Mouse (Mus musculus) embryo, embryonic 10.5 days (tissue): ENCODE results near the gene Crybb2.

ENCODE experiments used
- DNase-seq: peaks from one replicate; pipeline ENCODE4 v3.0.0-alpha.2; 2015; ENCODE audit warnings: low spot score

Crybb2 gene

DNA sequence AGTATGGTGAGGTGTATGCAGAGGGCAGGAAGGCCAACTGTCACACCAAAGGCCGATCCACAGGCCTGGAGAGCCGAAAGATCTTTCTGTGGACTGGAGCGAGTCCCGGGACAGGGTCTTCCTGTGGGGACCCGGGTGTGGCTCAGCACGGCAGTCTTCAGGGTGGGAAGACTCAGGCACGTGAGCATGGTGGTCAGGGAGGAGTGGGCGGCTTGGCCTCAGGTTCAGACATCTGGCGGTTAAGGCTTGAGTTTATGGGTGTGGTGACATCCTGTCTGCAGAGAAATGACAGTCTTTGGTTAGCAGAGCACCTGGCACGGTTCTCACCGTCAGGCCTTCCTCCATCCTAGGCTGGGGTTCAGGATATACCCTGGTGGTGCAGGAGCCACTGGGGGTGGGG is 20.8 kb upstream of the Crybb2 start:
- DNase-seq = no peak

DNA sequence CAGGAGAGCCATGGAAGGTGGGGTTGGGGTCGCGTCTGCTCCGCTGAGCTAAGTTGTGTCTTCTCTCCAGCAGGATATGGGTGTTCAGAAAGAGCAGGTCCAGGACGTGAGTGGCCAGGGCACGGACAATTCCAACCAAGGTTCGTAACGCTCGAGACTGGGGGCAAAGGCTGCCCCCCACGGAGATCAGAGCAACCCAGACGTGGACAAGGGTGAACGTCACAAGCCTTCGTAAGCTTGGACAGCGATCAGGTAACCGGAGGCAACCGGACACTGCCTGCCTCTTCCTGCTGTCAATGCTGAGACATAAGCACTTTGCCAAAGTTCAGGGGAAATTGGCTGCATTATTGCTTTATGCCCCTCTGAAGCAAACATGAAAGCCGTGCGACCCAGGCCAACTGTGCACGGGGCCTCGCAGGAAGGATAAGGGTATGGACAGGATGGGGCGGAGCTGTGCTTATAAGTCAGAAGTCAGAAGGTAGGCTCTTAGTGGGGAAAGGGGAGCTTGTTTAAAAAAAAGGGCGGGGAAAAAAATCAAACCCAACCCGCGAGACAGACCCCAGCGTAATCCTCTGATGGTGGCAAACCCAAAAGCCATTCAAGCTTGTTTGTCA is 20.3 kb upstream of the Crybb2 start:
- no peak for DNase-seq

GRCm38 (mm10) chr5:113087465-113087864 is 17.5 kb upstream of the Crybb2 start:
- no peak for DNase-seq

DNA sequence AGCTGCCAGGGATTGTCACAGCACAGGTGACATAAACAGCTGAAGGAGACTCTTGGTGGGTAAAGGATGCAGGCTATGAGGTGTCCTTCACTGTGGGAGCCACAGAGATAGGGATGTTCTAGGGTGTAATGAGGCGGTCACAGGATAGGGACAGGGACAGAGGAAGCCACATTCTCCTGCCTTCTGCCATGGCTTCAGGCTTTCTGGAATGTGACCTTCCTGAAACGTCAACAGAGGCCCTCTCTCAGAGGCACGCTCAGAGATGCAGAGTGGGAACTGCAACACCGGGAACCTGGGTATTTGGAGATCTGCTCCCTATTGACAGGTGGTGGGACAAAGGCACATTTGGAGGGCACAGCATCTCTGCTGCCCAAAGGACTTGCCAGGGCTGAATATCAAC is 17.1 kb upstream of the Crybb2 start:
- DNase-seq = no peak

DNA sequence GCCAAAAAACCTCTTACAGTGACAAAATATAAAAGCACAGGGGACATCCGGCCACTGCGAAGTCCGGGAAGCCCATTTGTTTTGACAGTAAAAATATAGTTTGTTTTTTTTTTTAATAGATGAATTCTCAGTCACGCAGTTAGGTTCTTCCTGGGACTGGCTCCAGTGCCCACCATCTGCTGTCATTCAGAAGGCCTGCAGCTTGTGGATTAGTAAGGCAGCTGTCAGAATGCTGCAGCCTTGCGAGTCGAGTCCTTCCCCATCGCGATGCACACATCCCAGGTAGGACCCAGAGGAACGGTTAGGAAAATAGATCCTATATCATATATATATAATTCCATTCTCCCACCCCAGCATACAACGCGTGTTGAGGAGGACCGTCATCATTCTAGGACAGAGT is 16.5 kb upstream of the Crybb2 start:
- DNase-seq = no peak

DNA sequence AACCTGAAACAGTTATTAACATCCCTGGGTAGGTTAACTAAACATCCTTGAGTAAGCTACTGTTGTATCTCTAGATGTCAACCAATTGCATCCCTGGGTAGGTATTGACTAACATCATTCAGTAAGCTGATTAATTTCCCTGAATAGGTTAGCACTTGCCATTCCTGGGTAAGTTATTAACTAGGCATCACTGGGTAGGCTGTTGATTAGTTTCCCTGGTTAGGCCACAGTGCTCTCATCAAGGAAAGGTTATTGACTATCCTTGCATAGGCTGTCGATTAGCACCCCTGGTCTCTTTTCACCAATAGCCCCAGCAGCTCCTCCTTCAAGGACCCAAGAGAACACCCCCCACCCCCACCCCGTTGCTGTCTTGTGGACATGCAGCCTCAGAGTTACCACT is 16.0 kb upstream of the Crybb2 start:
- no peak for DNase-seq

DNA sequence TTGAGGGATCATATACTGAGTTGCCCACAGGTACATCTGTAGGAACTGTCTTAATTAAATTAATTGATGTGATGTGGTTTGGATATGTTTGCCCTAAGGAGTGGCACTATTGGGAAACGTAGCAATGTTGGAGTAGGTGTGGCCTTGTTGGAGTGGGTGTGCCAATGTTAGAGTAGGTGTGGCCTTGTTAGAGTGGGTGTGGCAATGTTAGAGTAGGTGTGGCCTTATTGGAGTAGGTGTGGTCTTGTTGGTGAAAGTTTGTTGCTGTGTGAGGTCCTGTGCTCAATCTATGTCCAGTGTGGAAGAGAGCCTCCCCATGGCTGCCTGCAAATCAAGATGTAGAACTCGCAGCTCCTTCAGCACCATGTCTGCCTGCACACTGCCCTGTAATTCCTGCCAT is 14.4 kb upstream of the Crybb2 start:
- no peak for DNase-seq

DNA sequence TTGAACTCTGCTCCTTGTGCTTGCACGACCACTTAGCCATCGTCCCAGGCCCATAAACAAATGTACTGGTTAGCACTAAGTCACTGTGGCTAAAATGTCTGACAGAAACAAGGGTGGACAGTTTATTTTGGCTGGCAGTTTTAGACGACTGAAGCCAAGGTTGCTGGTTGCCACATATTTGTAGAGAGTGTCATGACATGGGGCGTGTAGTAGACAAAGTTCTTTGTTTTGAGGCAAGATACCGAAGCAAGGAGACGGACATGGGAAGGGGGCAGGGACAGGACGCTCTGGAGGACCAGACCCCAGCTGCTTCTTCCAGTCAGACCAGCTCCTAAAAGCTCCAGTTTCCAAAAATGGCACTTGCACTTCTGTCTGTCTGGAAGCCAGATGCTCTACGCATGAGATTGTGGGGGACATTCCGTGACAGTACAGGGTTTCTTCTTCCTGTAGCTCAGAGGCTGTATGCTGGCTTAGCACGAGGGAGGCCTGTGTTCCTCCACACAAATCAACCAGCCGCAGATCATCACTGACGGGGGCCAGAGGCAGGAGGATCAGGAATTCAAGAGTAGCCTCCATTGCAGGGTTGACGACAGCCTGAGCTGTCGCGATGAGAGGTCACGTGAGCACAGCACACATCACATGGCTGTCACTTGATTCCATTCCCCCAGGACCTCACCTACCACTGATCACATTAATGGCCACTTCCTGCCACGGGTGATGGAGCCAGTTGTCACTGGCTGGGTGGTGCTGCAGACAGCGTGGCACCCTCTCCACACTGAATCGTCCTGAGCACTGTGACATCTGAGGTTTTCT is 12.6 kb upstream of the Crybb2 start:
- no peak for DNase-seq

GRCm38 (mm10) chr5:113081439-113081838 is 11.5 kb upstream of the Crybb2 start, which contains the start of gene Crybb3:
Gene Crybb3 (minus strand): TSS chr5:113081584.
- no peak for DNase-seq

DNA sequence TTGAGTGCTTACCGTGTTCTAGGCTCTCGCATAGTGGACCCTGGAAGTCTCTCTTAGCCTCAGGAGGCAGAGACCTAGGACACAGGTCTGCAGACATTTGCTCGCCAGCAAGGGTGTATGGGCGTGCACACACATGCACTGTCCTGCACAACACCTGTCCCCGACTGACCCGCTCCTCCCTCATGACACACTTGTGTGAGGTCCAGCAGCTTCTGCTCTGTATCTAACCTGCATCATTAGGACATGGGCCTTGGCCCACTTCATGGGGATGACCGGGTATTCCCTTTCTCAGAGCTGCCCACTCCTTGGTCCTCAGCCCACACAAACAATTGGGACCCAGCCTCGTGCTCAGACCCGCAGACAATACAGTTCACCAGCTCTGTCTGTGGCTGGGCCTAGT is 11.1 kb upstream of the Crybb2 start:
- DNase-seq = no peak

- DNase-seq = peak; percentile 72
These were observed 9.9 kb upstream of the Crybb2 start for GRCm38 (mm10) chr5:113079783-113080182.

DNA sequence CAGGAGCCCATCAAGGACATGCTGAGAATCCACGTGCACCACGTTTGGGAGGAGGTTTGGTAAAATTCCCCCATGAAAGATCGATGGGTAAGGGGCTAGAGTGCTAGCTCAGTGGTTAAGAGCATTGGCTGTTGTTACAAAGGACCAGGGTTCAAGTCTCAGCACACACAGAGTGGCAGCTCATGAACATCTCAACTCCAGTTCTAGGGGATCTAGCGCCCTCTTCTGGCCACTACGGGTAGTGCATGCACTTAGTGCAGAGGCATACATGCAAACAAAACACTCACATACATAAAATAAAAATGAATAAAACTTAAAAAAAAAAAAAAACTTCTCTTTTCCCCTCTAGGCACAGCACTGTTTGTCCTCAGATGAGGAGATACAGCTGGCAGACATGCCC is 8.8 kb upstream of the Crybb2 start:
- DNase-seq = peak; percentile 26

GRCm38 (mm10) chr5:113054308-113054707 is 15.6 kb downstream of the Crybb2 start:
- peak; percentile 88 for DNase-seq

DNA sequence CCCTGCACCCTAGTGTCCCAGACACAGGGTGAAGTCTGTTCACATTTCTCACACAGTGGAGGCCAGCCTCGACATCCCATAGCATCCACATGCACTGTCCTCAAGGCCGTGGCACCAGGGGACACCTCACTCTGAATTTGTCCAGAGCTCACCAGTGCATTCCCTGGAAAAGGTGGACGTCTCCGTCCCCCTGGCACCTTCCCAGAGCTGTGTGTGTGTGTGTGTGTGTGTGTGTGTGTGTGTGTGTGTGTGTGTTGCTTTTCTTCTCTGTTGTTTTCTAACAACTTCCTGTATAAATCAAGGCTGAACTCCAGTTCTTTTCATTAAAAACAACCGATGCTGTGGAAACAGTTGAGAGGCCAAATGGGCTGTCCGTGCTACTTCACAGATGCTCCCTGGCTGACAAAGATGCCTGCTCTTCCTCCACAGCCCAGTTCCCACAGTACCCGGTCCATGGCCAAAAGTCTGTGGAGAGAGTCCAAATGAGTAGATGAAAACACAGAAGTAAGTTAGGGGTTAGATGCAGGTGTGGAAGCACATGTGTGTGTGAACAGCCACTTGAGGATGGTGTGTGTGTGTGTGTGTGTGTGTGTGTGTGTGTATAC is 19.2 kb downstream of the Crybb2 start:
- no peak for DNase-seq

DNA sequence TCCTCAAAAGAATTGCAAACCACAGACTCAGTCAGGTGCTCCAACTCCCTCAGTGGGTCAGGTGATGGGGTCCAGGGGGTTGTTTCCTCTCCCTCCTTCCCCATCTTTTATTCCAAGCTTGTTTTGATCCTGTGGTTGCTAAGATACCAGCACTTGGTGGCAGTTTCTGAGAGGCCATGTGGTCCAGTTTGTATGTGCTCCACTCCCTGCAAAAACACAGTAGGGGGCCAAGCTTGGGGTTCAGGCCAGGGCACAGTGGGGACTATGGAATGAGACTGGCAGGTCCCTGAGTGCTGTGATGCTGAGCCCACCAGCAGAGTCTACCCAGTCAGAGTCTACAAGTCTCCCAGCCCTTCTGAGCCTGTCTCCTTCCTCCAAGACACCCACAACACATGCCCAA is 20.0 kb downstream of the Crybb2 start:
- DNase-seq = no peak

DNA sequence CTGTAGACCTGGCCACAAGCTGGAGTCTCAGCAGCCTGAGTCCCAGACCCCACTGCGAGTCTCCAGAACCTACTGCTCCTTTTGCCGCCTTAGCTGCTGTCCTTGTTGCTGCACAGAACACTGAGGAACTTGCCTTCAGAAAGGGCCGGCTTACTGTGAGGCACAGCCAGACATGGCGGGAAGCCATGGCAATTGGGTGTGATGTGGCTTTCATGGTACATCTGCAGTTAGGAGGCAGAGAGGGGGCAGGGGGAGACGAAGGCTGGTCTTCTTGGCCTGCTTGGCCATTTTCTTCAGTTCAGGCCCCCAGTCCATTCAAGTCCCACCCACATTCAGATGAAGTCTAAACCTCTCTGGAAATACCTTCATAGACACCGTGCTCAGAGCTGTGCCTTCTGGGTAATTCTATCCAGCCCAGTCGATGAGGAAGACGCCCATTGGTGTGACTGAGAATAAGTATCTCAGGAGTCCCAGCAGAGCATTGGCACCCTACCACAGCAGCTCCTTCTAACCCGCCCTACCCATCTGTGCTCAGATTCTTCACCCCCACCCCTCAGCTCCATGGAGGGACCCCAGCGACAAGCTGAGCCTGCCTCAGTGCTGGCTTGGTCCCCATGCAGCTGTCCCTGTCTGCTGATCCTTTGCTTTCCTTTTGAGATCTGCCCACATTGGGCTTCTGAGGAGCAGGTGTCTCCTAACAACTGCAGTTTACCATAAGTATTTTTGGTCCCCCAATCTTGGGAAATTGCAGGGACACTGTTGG is 24.2 kb downstream of the Crybb2 start:
- no peak for DNase-seq

GRCm38 (mm10) chr5:113043531-113043930 is 26.4 kb downstream of the Crybb2 start:
- no peak for DNase-seq

DNA sequence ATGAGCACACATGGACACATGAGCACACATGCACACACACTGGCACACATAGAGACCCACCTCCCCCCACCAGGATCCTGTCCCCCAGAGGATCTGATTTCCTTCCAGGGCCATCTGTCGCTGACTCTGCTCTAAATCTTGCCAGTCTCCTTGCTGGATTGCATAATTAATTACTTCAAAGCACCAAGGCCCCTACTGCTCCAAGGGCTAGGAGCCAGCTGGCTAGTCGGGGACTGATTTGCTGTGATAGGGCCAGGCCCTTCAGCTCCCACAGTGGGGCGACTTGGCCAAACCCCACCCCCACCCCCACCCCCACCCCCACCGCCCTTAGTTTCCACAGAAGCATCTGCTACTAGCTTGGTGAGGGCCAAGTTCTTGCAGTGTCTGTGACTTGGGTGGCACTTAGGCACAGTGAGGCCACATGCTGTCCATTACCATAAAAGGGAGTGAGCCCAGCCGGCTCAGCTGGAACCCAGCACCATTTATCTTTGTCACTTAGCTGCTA is 28.3 kb downstream of the Crybb2 start:
- DNase-seq = peak; percentile 72

- DNase-seq = no peak
These were observed 29.1 kb downstream of the Crybb2 start for GRCm38 (mm10) chr5:113040776-113041175.

GRCm38 (mm10) chr5:113038601-113039000 is 31.3 kb downstream of the Crybb2 start:
- DNase-seq = no peak

GRCm38 (mm10) chr5:113035094-113036047 is 34.5 kb downstream of the Crybb2 start:
- DNase-seq = no peak
